Mouse (Mus musculus): ENCODE results near the gene Rbbp7.

Rbbp7 gene

DNA sequence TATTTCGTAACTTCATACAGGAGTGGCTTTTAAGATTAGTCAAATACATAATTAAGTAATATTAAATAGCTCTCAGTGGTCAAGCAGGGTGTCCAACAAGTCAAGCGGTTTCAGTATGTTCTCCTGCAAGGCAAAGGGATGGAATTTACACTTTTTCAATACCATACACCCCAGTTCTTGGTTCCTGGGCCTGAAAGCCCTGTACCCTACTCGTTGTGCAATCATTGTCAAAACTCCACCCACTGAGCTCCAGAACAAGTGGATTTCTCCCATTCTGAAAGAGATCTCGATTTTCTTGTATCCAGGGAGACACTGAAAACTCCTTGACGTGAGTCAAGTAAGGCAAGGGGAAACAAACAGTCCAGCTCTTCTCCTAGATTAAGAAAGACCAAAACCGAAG, 67.8 kb downstream of the Rbbp7 start:
- in situ Hi-C loops (cut with MboI, MseI), result loop anchor here in 1 of 2 experiments (10.0 kb wide), 1 partner anchor 427 kb away; no protein-coding TSS in a partner anchor

Data from T-helper 17 cell (primary cell).